Mouse (Mus musculus) bone marrow, adult 2 months (tissue): ENCODE results near the gene Prc1. TPM values are rescaled to one million over a fixed set of nuclear protein-coding genes. Genes with fewer than 3 reads are reported as not detected.

Experiments used
- H3K27ac ChIP-seq: fragments of 200-500 bp; 2 replicates; pipeline ENCODE4 v1.5.1; 2012; ENCODE audit warnings: low read depth, mild to moderate bottlenecking, control low read depth, inconsistent platforms, low read length; ENCODE audit not compliant: control insufficient read depth, poor library complexity, insufficient read depth
- H3K4me1 ChIP-seq: fragments of 200-500 bp; 2 replicates; pipeline ENCODE4 v1.6.1; 2011; ENCODE audit warnings: low read length; ENCODE audit not compliant: control insufficient read depth, insufficient read depth
- H3K4me3 ChIP-seq: fragments of 200-500 bp; replicated peaks from 2 replicates; pipeline ENCODE3; 2011; ENCODE audit warnings: mild to moderate bottlenecking, low read depth, low read length, control low read depth; ENCODE audit not compliant: control insufficient read depth
- CTCF ChIP-seq: fragments of 200-500 bp; IDR thresholded peaks from 2 replicates; pipeline ENCODE4 v1.5.1; 2011; ENCODE audit warnings: low read length, control low read depth; ENCODE audit not compliant: control insufficient read depth, insufficient read depth
- POLR2A ChIP-seq: fragments of 200-500 bp; IDR thresholded peaks from 2 replicates; pipeline ENCODE4 v1.6.1; 2011; ENCODE audit warnings: low read depth, mild to moderate bottlenecking, control low read depth, low read length, borderline replicate concordance; ENCODE audit not compliant: control insufficient read depth
- WGBS: fragments of 180-500 bp; shearing (Covaris S2); methylation state at CpG from one replicate; pipeline ENCODE4 v1.1.7; 2018; 5-methylcytosine and 5-hydroxymethylcytosine counted together
- polyA plus RNA-seq: library from polyadenylated mRNA; stranded (reverse); fragments of >200 nt; gene quantifications from 2 replicates; pipeline ENCODE4 v1.2.4, GENCODE M21; 2011; ENCODE audit warnings: low replicate concordance; ENCODE audit not compliant: missing spikeins, insufficient read depth, insufficient read length

The Prc1 gene
- polyA plus RNA-seq, 1 experiment: 172 TPM

DNA sequence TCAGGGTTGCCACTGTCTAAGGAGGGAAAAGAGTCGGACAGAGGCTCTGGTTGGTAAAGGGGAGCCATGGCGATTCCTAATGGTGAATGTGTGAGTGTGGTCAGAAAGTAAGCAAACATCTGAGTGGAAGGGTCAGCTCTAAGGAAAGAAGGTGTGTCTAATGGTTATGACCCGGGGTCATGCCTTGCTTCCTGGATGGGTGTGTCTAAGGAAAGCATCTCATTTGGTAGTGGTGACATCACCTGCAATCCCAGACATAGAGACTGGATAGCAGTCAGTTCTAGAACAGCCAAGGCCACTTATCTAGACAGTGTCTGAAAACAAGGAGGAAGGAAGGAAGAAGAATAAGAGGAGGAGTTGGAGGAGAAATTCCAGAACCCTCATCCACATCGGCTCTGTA lies 40.6 kb downstream of the Prc1 start:
- WGBS: 86% methylated on average over 4 of the region's 4 CpGs
- Histone ChIP-seq H3K4me3 (no peak overlapping the region), H3K4me1 (peaks cover 2% of the 10 kb centered on the region), H3K27ac (no peak overlapping the region)
- TF ChIP-seq CTCF (no peak), POLR2A (no peak)

- peaks cover 2% of the 10 kb centered on the region for H3K4me1 ChIP-seq
These were observed 42.7 kb downstream of the Prc1 start for GRCm38 (mm10) chr7:80336932-80337331.

GRCm38 (mm10) chr7:80339371-80339770 lies 45.1 kb downstream of the Prc1 start:
- Histone ChIP-seq H3K4me1 (peaks cover 7% of the 10 kb centered on the region), H3K4me3 (peak overlapping the region; percentile 57), H3K27ac (no peak overlapping the region)
- TF ChIP-seq POLR2A (no peak), CTCF (no peak)
- 9% methylated on average over 17 of the region's 17 CpGs for WGBS

More at GRCm38 (mm10) chr7:80336932-80337331, 42.7 kb downstream of the Prc1 start:
- Histone ChIP-seq H3K27ac (no peak overlapping the region), H3K4me3 (no peak overlapping the region)
- 74% methylated on average over 3 of the region's 3 CpGs for WGBS
- TF ChIP-seq POLR2A: no peak
- no peak for TF ChIP-seq CTCF

DNA sequence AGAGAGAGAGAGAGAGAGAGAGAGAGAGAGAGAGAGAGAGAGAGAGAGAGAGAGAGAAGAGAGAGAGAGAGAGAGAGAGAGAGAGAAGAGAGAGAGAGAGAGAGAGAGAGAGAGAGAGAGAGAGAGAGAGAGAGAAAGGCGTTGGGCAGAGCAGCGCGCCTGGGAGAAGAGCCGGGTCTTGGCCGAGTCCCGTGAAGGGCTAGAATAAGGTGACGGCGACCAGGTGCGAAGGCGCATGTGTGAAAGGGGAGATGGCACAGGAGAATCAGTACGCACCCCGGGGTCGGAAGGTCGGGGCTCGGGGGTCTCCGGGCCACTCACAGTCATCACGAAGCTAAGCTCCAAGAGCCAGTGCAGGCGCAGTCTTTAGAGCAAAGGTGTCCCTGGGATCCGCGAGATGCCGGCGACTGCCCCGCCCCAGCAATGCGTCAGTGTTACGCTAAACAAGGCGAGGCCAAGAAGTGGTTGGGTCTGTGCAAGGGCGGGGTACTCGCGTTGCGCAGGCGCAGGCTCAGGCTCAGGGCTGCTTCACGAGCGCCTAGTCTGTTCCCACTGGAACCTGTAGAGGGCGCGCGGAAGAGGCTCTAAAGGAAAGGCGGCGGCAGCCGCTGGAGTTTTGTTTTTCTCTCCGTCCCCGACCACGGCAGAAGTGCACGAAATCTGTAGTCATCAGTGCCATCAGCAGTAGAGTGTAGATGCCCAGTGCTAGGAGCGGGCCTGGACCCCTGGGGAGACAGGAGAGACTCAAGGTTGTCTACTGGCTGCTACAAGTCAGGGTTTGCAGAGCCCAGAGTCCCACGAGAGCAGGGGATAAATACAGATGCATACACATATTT lies 45.8 kb downstream of the Prc1 start:
- under 1% methylated on average over 45 of the region's 45 CpGs for WGBS
- Histone ChIP-seq H3K4me3 (peak overlapping the region; percentile 82), H3K4me1 (peaks cover 7% of the 10 kb centered on the region), H3K27ac (peak overlapping the region; percentile 70)
- TF ChIP-seq POLR2A (peak; percentile 87), CTCF (peak; percentile 74)

GRCm38 (mm10) chr7:80340793-80341192 lies 46.5 kb downstream of the Prc1 start, which contains the start of gene Unc45a:
Gene Unc45a, minus strand, starts transcription at chr7:80341005.
- WGBS: 2% methylated on average over 11 of the region's 11 CpGs
- peaks cover 7% of the 10 kb centered on the region for H3K4me1 ChIP-seq
- H3K27ac ChIP-seq: peak within 1 kb of the TSS; percentile 70
- H3K4me3 ChIP-seq: peak within 1 kb of the TSS; percentile 82
- TF ChIP-seq POLR2A (no peak), CTCF (peak; percentile 77)

DNA sequence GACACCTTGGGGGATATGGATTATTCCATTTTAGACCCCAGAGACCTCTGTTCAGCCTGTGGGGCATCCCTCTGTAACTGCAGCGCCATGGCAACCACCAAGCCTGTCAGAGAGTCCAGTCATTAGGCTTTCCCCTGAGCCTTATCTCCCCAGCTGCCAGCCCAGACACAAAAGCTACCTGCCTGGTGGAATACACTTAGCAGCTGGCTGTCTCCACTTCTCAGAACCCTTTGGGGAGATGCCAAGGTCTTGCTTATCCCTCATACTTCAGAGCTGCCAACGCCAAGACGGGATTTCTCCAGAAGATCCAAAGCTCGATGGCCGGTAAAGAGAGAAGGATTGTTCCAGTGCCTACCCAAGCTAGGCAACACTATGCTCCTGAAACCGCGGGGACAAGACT lies 47.5 kb downstream of the Prc1 start:
- H3K27ac ChIP-seq: no peak overlapping the region
- WGBS: 78% methylated on average over 7 of the region's 7 CpGs
- peaks cover 7% of the 10 kb centered on the region for H3K4me1 ChIP-seq
- no peak overlapping the region for H3K4me3 ChIP-seq
- TF ChIP-seq CTCF: no peak
- no peak for TF ChIP-seq POLR2A

DNA sequence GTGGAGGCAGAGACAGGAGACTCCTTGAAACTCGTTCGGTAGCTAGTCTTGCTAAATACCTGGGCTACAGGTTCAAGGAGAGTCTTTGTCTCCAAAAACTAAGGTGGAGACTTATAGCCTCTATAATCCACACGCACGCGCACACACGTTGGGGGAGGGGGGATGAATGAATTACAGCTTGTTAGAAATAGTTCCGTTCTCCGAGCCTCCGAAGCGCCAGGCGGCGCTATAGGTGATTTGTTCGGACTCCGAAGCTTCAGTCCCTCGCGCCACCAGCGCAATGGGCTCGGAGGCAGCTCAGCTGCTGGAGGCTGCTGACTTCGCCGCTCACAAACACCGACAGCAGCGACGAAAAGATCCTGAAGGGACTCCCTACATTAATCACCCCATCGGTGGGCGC lies 48.6 kb downstream of the Prc1 start, which contains the start of gene Hddc3:
Gene Hddc3 (plus strand): TSS at position 247 of the 400 bp plus-strand sequence.
- TF ChIP-seq CTCF (peak; percentile 73), POLR2A (peak; percentile 81; the same call in 1 of the 2 replicates)
- H3K4me1 ChIP-seq: peaks cover 7% of the 10 kb centered on the region
- peak within 1 kb of the TSS; percentile 83 for H3K4me3 ChIP-seq
- H3K27ac ChIP-seq: peak within 1 kb of the TSS; percentile 71
- 1% methylated on average over 25 of the region's 25 CpGs for WGBS

DNA sequence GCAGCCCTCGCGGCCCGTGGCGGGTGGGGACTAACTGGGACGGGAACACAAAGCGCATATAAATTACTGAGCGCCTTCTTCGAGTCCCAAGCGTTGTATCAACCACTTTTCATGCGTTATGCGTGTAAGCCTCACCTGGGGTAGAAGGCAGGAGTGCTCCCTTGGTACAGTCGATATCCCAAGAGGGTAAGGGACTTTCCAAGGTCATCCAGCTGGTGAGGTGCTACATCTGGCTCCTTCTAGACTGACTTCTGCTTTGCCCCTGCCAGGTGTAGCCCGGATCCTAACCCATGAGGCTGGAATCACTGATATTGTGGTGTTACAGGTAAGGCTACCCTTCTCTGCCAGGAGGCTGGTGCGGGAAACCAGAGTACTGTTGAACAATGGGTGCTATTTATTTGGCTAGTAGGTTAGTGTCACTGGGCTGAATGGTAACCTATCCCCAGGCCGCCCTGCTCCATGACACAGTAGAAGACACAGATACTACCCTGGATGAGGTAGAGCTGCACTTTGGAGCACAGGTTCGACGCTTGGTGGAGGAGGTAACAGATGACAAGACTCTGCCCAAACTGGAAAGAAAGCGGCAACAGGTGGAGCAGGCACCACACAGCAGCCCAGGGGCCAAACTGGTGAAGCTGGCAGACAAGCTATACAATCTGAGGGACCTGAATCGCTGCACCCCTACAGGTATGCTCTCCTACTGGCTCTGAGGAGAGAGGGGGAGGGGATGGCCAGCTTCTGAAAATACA lies 49.2 kb downstream of the Prc1 start:
- peak overlapping the region; percentile 83 for H3K4me3 ChIP-seq
- H3K27ac ChIP-seq: peak overlapping the region; percentile 71
- TF ChIP-seq POLR2A (no peak), CTCF (no peak)
- peaks cover 7% of the 10 kb centered on the region for H3K4me1 ChIP-seq
- WGBS: 24% methylated on average over 19 of the region's 19 CpGs
